Mouse (Mus musculus) c-Kit-positive CD71-positive TER-119-negative erythroid progenitor cells, embryonic 14.5 days (primary cell): ENCODE results near the gene Napsa.

Experiments used
- DNase-seq: peaks from one replicate; pipeline ENCODE4 v3.0.0-alpha.2; 2013; ENCODE audit warnings: low read depth

Napsa gene

GRCm38 (mm10) chr7:44538756-44539624, 33.2 kb upstream of the Napsa start:
- DNase-seq: no peak

GRCm38 (mm10) chr7:44542555-44542954, 29.6 kb upstream of the Napsa start:
- DNase-seq: no peak

- DNase-seq: no peak
Measured at GRCm38 (mm10) chr7:44543071-44543470, 29.1 kb upstream of the Napsa start.

GRCm38 (mm10) chr7:44546274-44546673, 25.9 kb upstream of the Napsa start:
- DNase-seq: no peak

GRCm38 (mm10) chr7:44547041-44547440, 25.1 kb upstream of the Napsa start:
- no peak for DNase-seq

GRCm38 (mm10) chr7:44547725-44548124, 24.5 kb upstream of the Napsa start:
- DNase-seq: peak; percentile 13

- DNase-seq: peak; percentile 100
Measured at GRCm38 (mm10) chr7:44548497-44549087, 23.6 kb upstream of the Napsa start, which contains the start of gene Pold1. Gene Pold1 (minus strand): TSS chr7:44548849.

- DNase-seq: no peak
Measured at GRCm38 (mm10) chr7:44549621-44550408, 22.4 kb upstream of the Napsa start.

GRCm38 (mm10) chr7:44550409-44550678, 21.8 kb upstream of the Napsa start:
- no peak for DNase-seq

- DNase-seq: no peak
Measured at GRCm38 (mm10) chr7:44551301-44551700, 20.9 kb upstream of the Napsa start.

GRCm38 (mm10) chr7:44551731-44552130, 20.4 kb upstream of the Napsa start:
- DNase-seq: no peak

- DNase-seq: no peak
Measured at GRCm38 (mm10) chr7:44552141-44552908, 19.9 kb upstream of the Napsa start.

- DNase-seq: peak; percentile 86
Measured at GRCm38 (mm10) chr7:44553196-44553764, 18.9 kb upstream of the Napsa start.

GRCm38 (mm10) chr7:44553826-44554225, 18.4 kb upstream of the Napsa start, which contains the start of gene Nr1h2:
Gene Nr1h2 (minus strand): TSS chr7:44553951.
- DNase-seq: peak; percentile 90

GRCm38 (mm10) chr7:44557629-44558028, 14.6 kb upstream of the Napsa start:
- no peak for DNase-seq

- DNase-seq: peak; percentile 74
Measured at GRCm38 (mm10) chr7:44560435-44561400, 11.5 kb upstream of the Napsa start.

- DNase-seq: no peak
Measured at GRCm38 (mm10) chr7:44563284-44563683, 8.9 kb upstream of the Napsa start.

GRCm38 (mm10) chr7:44564486-44564885, 7.7 kb upstream of the Napsa start:
- no peak for DNase-seq

GRCm38 (mm10) chr7:44565414-44565813, 6.8 kb upstream of the Napsa start:
- no peak for DNase-seq

- DNase-seq: no peak
Measured at GRCm38 (mm10) chr7:44568803-44569202, 3.4 kb upstream of the Napsa start.
